Mouse (Mus musculus): ENCODE results near the gene Rc3h1.

DNA sequence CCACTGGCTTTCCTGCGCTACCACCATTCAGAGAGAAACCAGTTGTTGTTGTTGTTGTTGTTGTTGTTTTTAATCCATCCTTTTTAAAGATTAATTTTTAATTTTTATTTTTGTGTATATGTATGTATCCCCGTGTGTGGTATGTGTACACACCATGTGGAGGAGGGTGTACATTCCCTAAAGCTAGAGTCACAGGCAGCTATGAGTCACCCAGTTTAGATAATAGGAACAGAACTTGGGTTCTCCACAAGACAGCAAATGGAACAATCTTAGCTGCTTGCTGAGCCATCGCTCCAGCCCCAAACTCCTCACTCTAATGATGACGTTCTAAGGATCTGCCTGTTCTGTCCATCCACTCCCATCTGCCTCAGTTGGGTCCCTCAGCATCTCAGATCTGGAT is 29.2 kb upstream of the Rc3h1 start:
- TF ChIP-seq CTCF (conservative IDR thresholded peaks at IDR 0.05; ENCODE audit: low read length) (no peak), POU5F1 (IDR thresholded peaks at IDR 0.05; ENCODE audit: borderline replicate concordance, low read length) (no peak)
